Mouse (Mus musculus) kidney, embryonic 15.5 days (tissue): ENCODE results near the gene Gm26727. TPM values are rescaled to one million over a fixed set of nuclear protein-coding genes. Genes with fewer than 3 reads are reported as not detected.
"Not testable (repeated sequence)": the region's sequence is repeated elsewhere in the genome, so short reads cannot be mapped to it uniquely, and the experiment has no call there.

Experiments used
- ATAC-seq: fragments of 200-750 bp; cut with Nextera tagmentation; replicated peaks from 2 replicates; pipeline ENCODE4 v1.8.0; 2017; ENCODE audit warnings: moderate TSS enrichment; ENCODE audit not compliant: low FRiP score
- H3K27ac ChIP-seq: fragments of 300-500 bp; sonication (generic); 2 replicates; pipeline ENCODE4 v1.5.1; 2015; ENCODE audit warnings: mild to moderate bottlenecking, inconsistent platforms
- H3K27me3 ChIP-seq: fragments of 300-500 bp; sonication (generic); 2 replicates; pipeline ENCODE4 v1.6.1; 2015; ENCODE audit warnings: inconsistent platforms
- H3K36me3 ChIP-seq: fragments of 300-500 bp; sonication (generic); 2 replicates; pipeline ENCODE4 v1.6.1; 2015; ENCODE audit warnings: inconsistent platforms
- H3K4me1 ChIP-seq: fragments of 300-500 bp; sonication (generic); 2 replicates; pipeline ENCODE4 v1.6.1; 2015; ENCODE audit warnings: inconsistent platforms
- H3K4me2 ChIP-seq: fragments of 300-500 bp; sonication (generic); 2 replicates; pipeline ENCODE4 v1.6.1; 2015; ENCODE audit warnings: moderate library complexity, mild to moderate bottlenecking, inconsistent platforms
- H3K4me3 ChIP-seq: fragments of 300-500 bp; sonication (generic); replicated peaks from 2 replicates; pipeline ENCODE4 v1.5.1; 2015; ENCODE audit warnings: mild to moderate bottlenecking, inconsistent platforms
- H3K9ac ChIP-seq: fragments of 300-500 bp; sonication (generic); 2 replicates; pipeline ENCODE4 v1.6.1; 2015; ENCODE audit warnings: mild to moderate bottlenecking, inconsistent platforms
- H3K9me3 ChIP-seq: fragments of 300-500 bp; sonication (generic); replicated peaks from 2 replicates; pipeline ENCODE4 v1.6.1; 2016; ENCODE audit warnings: inconsistent platforms
- WGBS: fragments of 180-500 bp; shearing (Covaris S2); methylation state at CpG from one replicate; pipeline ENCODE4 v1.1.7; 2015; ENCODE audit warnings: mixed read lengths; 5-methylcytosine and 5-hydroxymethylcytosine counted together
- polyA plus RNA-seq: library from polyadenylated mRNA; unstranded; fragments of >200 nt; fragmentation: Nextera tagmentation; extraction: Ambion mirVana; gene quantifications from 2 replicates; pipeline ENCODE4 v1.2.1, GENCODE M21; 2015

The Gm26727 gene
- polyA plus RNA-seq = not detected in 2 replicates

DNA sequence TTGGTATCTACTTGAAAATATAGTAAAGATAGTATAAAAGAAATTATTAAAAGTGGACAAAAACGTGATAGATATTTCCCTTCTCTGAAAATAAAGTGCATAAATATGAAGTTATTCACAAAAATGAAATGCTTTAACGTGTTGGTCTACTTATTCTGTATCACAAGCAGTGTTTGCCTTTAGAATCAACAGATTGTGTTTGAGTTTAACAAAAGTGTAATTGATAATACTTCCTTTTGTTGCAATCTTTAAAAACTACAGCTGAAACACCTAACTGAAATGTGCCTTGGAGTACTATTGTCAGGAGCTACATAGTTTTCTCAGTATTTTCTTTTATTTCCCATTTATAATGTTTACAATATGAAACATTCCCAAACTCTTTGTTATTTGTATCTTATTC lies at the start of gene Gm26727:
TSS of gene Gm26727 (minus strand) at position 101 of the 400 bp plus-strand sequence.
- H3K4me1 ChIP-seq = no peaks in the 10 kb centered on the region
- WGBS = 55% methylated on average over 2 of the region's 2 CpGs
- ATAC-seq = no peak
- H3K27ac ChIP-seq = no peak within 1 kb of the TSS
- no peak within 1 kb of the TSS for H3K4me2 ChIP-seq
- H3K36me3 ChIP-seq = no peaks in the 10 kb centered on the region
- no peak within 1 kb of the TSS for H3K9ac ChIP-seq
- no peaks in the 10 kb centered on the region for H3K27me3 ChIP-seq
- H3K4me3 ChIP-seq = no peak within 1 kb of the TSS
- H3K9me3 ChIP-seq = no peaks in the 10 kb centered on the region

GRCm38 (mm10) chr2:67481051-67481450 lies 48.1 kb upstream of the Gm26727 start:
- no peak overlapping the region for H3K4me3 ChIP-seq
- H3K4me1 ChIP-seq = no peaks in the 10 kb centered on the region
- H3K9me3 ChIP-seq = no peaks in the 10 kb centered on the region
- no peaks in the 10 kb centered on the region for H3K27me3 ChIP-seq
- no peak overlapping the region for H3K9ac ChIP-seq
- no peak overlapping the region for H3K27ac ChIP-seq
- 63% methylated on average over 3 of the region's 3 CpGs for WGBS
- H3K4me2 ChIP-seq = no peak overlapping the region
- H3K36me3 ChIP-seq = no peaks in the 10 kb centered on the region
- ATAC-seq = no peak

DNA sequence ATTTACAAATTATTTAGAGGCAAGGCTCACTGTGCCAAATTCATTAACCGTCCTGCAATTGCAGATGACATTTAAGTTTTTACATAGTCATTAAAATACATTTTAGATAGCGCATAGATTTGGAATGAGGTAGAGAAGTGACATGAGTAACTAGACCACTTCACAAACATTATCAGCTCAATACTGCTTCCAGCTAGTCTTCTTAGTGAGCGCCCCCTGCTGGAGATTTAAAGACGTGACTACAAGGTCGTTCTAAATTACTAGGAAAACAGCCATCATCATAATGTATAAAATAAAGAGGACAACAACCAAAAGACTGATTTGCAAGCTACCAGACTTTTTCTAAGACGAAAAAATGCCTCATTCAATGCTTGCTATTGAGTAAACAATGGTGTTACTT lies 44.8 kb upstream of the Gm26727 start:
- Histone ChIP-seq H3K4me3 (no peak overlapping the region), H3K9ac (no peak overlapping the region), H3K27me3 (no peaks in the 10 kb centered on the region), H3K27ac (no peak overlapping the region), H3K4me1 (no peaks in the 10 kb centered on the region), H3K4me2 (no peak overlapping the region), H3K9me3 (no peaks in the 10 kb centered on the region), H3K36me3 (no peaks in the 10 kb centered on the region)
- 21% methylated on average over 6 of the region's 6 CpGs for WGBS
- ATAC-seq = 0 out of 2 replicates have a peak, but pooled peaks have one; percentile 43

- not testable (repeated sequence) for H3K27me3 ChIP-seq, H3K36me3 ChIP-seq, H3K9ac ChIP-seq, H3K4me2 ChIP-seq, H3K4me1 ChIP-seq, H3K4me3 ChIP-seq, H3K27ac ChIP-seq, H3K9me3 ChIP-seq, ATAC-seq
- 61% methylated on average over 5 of the region's 5 CpGs for WGBS
Observed at GRCm38 (mm10) chr2:67470030-67470429, 37.0 kb upstream of the Gm26727 start.

DNA sequence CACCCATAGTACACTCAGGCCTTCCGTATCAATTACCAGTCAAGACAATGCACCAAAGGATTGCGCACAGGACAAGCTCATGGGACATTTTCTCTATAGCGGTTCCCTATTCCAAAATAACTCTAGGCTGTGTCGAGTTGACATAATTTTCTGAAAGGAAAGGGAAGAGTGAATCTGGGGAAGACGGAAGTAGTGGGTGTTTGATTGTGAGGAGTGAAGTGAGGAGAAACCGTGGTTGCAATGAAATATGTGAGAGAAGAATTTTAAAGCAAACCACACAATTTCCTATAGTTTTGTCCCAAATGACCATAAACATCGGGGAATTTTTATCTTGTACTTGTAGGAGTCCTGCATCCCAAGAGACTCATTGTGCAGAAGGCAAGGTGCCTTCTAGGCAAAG lies 34.1 kb upstream of the Gm26727 start:
- H3K27ac ChIP-seq = no peak overlapping the region
- H3K4me2 ChIP-seq = no peak overlapping the region
- WGBS = 89% methylated on average over 7 of the region's 7 CpGs
- no peaks in the 10 kb centered on the region for H3K4me1 ChIP-seq
- no peak overlapping the region for H3K4me3 ChIP-seq
- no peak for ATAC-seq
- no peaks in the 10 kb centered on the region for H3K36me3 ChIP-seq
- no peaks in the 10 kb centered on the region for H3K9me3 ChIP-seq
- no peak overlapping the region for H3K9ac ChIP-seq
- H3K27me3 ChIP-seq = no peaks in the 10 kb centered on the region

GRCm38 (mm10) chr2:67460857-67461256 lies 27.9 kb upstream of the Gm26727 start:
- H3K9me3 ChIP-seq = no peaks in the 10 kb centered on the region
- 91% methylated on average over 3 of the region's 3 CpGs for WGBS
- no peak overlapping the region for H3K4me3 ChIP-seq
- H3K27me3 ChIP-seq = no peaks in the 10 kb centered on the region
- H3K36me3 ChIP-seq = no peaks in the 10 kb centered on the region
- no peaks in the 10 kb centered on the region for H3K4me1 ChIP-seq
- no peak overlapping the region for H3K4me2 ChIP-seq
- no peak for ATAC-seq
- H3K9ac ChIP-seq = no peak overlapping the region
- H3K27ac ChIP-seq = no peak overlapping the region

GRCm38 (mm10) chr2:67447206-67447605 lies 14.2 kb upstream of the Gm26727 start:
- ATAC-seq = no peak
- 78% methylated on average over 12 of the region's 12 CpGs for WGBS
- H3K4me1 ChIP-seq = no peaks in the 10 kb centered on the region
- no peaks in the 10 kb centered on the region for H3K9me3 ChIP-seq
- no peak overlapping the region for H3K4me3 ChIP-seq
- no peak overlapping the region for H3K27ac ChIP-seq
- H3K27me3 ChIP-seq = no peaks in the 10 kb centered on the region
- no peaks in the 10 kb centered on the region for H3K36me3 ChIP-seq
- no peak overlapping the region for H3K9ac ChIP-seq
- no peak overlapping the region for H3K4me2 ChIP-seq

- 89% methylated on average over 1 of the region's 1 CpGs for WGBS
- no peaks in the 10 kb centered on the region for H3K4me1 ChIP-seq
- no peak for ATAC-seq
- H3K9ac ChIP-seq = no peak overlapping the region
- no peaks in the 10 kb centered on the region for H3K36me3 ChIP-seq
- no peak overlapping the region for H3K4me2 ChIP-seq
- no peak overlapping the region for H3K27ac ChIP-seq
- H3K9me3 ChIP-seq = no peaks in the 10 kb centered on the region
- no peaks in the 10 kb centered on the region for H3K27me3 ChIP-seq
- H3K4me3 ChIP-seq = no peak overlapping the region
Observed at GRCm38 (mm10) chr2:67446772-67447171, 13.8 kb upstream of the Gm26727 start.

DNA sequence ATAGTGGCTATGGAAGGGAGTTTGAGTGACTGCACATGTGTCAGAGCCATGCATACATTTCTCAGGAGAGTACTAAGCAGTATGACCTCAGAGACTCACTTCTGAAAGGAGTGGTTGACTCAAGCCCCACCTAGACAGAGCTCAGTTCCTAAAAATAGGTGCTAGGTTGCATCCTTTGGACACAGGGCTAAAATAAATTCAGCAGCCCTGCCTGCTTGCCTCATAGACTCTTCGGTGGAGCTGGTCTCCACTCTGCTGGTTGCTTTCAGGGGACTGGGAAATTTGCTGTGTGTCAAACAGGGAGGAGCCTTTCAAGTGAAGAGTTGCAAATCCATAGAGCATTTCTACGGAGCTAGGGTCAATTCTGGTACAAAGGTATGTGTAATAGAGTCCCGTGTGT lies 12.8 kb upstream of the Gm26727 start, which contains the start of gene Xirp2:
TSS of gene Xirp2 (plus strand) at position 223 of the 400 bp plus-strand sequence.
- no peaks in the 10 kb centered on the region for H3K4me1 ChIP-seq
- H3K36me3 ChIP-seq = no peaks in the 10 kb centered on the region
- H3K9me3 ChIP-seq = no peaks in the 10 kb centered on the region
- 71% methylated on average over 3 of the region's 3 CpGs for WGBS
- no peak within 1 kb of the TSS for H3K27ac ChIP-seq
- no peak for ATAC-seq
- H3K4me2 ChIP-seq = no peak within 1 kb of the TSS
- H3K4me3 ChIP-seq = no peak within 1 kb of the TSS
- H3K9ac ChIP-seq = no peak within 1 kb of the TSS
- H3K27me3 ChIP-seq = no peaks in the 10 kb centered on the region

DNA sequence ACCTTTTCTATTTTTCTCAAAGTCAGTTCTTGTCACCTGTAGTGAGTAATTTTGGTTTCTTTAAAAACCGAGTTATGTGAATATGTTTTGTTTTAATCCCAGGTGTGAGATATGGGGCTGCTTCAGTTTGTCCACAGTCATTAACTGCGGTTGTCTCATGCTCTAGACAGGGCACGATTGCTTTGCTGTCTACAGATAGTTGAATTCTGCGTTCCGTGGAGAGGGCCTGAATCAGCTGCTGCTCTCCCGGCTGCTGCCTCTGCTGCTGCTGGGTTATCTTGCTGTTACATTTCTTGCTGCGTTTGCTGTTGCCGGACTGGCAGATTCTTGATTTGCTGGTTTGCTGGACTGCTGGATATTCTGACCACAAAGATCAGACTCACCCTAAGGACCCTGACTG lies 5.3 kb upstream of the Gm26727 start:
- H3K4me2 ChIP-seq = no peak overlapping the region
- no peaks in the 10 kb centered on the region for H3K36me3 ChIP-seq
- H3K4me1 ChIP-seq = no peaks in the 10 kb centered on the region
- H3K9ac ChIP-seq = no peak overlapping the region
- 85% methylated on average over 8 of the region's 8 CpGs for WGBS
- no peaks in the 10 kb centered on the region for H3K27me3 ChIP-seq
- H3K4me3 ChIP-seq = no peak overlapping the region
- H3K9me3 ChIP-seq = no peaks in the 10 kb centered on the region
- H3K27ac ChIP-seq = no peak overlapping the region
- ATAC-seq = no peak

GRCm38 (mm10) chr2:67422799-67423198 lies 10.2 kb downstream of the Gm26727 start:
- WGBS = 87% methylated on average over 1 of the region's 1 CpGs
- no peak overlapping the region for H3K27ac ChIP-seq
- no peak for ATAC-seq
- no peaks in the 10 kb centered on the region for H3K36me3 ChIP-seq
- no peaks in the 10 kb centered on the region for H3K9me3 ChIP-seq
- H3K4me2 ChIP-seq = no peak overlapping the region
- no peak overlapping the region for H3K9ac ChIP-seq
- H3K4me1 ChIP-seq = no peaks in the 10 kb centered on the region
- H3K27me3 ChIP-seq = no peaks in the 10 kb centered on the region
- H3K4me3 ChIP-seq = no peak overlapping the region

- Histone ChIP-seq H3K36me3 (no peaks in the 10 kb centered on the region), H3K9me3 (no peaks in the 10 kb centered on the region), H3K9ac (no peak overlapping the region), H3K27ac (no peak overlapping the region), H3K4me1 (no peaks in the 10 kb centered on the region), H3K4me3 (no peak overlapping the region), H3K4me2 (no peak overlapping the region), H3K27me3 (no peaks in the 10 kb centered on the region)
- no peak for ATAC-seq
Observed at GRCm38 (mm10) chr2:67420853-67421252, 12.1 kb downstream of the Gm26727 start.

- not testable (repeated sequence) for ATAC-seq
Observed at GRCm38 (mm10) chr2:67413425-67413824, 19.6 kb downstream of the Gm26727 start, which contains the start of gene Gm21830. TSS of gene Gm21830 (plus strand) at chr2:67413725.

More at GRCm38 (mm10) chr2:67413425-67413824, 19.6 kb downstream of the Gm26727 start, which contains the start of gene Gm21830:
- H3K36me3 ChIP-seq, H3K27me3 ChIP-seq, H3K4me2 ChIP-seq, H3K4me3 ChIP-seq, H3K9ac ChIP-seq, H3K9me3 ChIP-seq, H3K27ac ChIP-seq, H3K4me1 ChIP-seq: not testable (repeated sequence)
- WGBS = no CpG with 5 or more reads among the region's 1 CpGs
